Mouse (Mus musculus) midbrain, embryonic 11.5 days (tissue): ENCODE measurements around the gene E130311K13Rik. TPM values are rescaled to one million over a fixed set of nuclear protein-coding genes. Genes with fewer than 3 reads are reported as not detected.

ENCODE experiments used
- ATAC-seq: fragments of 200-750 bp; cut with Nextera tagmentation; 2 replicates; pipeline ENCODE4 v1.8.0; 2017; ENCODE audit warnings: moderate TSS enrichment, moderate library complexity; ENCODE audit not compliant: low FRiP score
- DNase-seq: peaks from one replicate; pipeline ENCODE4 v3.0.0; 2015; ENCODE audit warnings: low spot score; ENCODE audit errors: missing footprints
- H3K27ac ChIP-seq: fragments of 300-500 bp; sonication (generic); 2 replicates; pipeline ENCODE4 v1.5.1; 2014; ENCODE audit warnings: low read depth, low read length
- H3K27me3 ChIP-seq: fragments of 300-500 bp; sonication (generic); 2 replicates; pipeline ENCODE4 v1.6.1; 2014; ENCODE audit warnings: mild to moderate bottlenecking, low read length, moderate library complexity, mixed read lengths; ENCODE audit not compliant: control insufficient read depth, insufficient read depth
- H3K36me3 ChIP-seq: fragments of 300-500 bp; sonication (generic); 2 replicates; pipeline ENCODE4 v1.6.1; 2014; ENCODE audit warnings: mild to moderate bottlenecking, low read length, moderate library complexity, mixed read lengths; ENCODE audit not compliant: control insufficient read depth, insufficient read depth
- H3K4me1 ChIP-seq: fragments of 300-500 bp; sonication (generic); 2 replicates; pipeline ENCODE4 v1.6.1; 2014; ENCODE audit warnings: low read length; ENCODE audit not compliant: control insufficient read depth, insufficient read depth
- H3K4me2 ChIP-seq: fragments of 300-500 bp; sonication (generic); 2 replicates; pipeline ENCODE4 v1.6.1; 2014; ENCODE audit warnings: mild to moderate bottlenecking, moderate library complexity
- H3K4me3 ChIP-seq: fragments of 300-500 bp; sonication (generic); 2 replicates; pipeline ENCODE4 v1.5.1; 2014; ENCODE audit warnings: low read depth, low read length
- H3K9ac ChIP-seq: fragments of 300-500 bp; sonication (generic); 2 replicates; pipeline ENCODE4 v1.6.1; 2014; ENCODE audit warnings: low read length
- H3K9me3 ChIP-seq: fragments of 300-500 bp; sonication (generic); 2 replicates; pipeline ENCODE4 v1.6.1; 2016; ENCODE audit warnings: low read length; ENCODE audit not compliant: control insufficient read depth
- WGBS: fragments of 180-500 bp; shearing (Covaris S2); extraction: QIAGEN DNeasy Blood & Tissue Kit; methylation state at CpG from one replicate; pipeline ENCODE4 v1.1.7; 2014; 5-methylcytosine and 5-hydroxymethylcytosine counted together
- polyA plus RNA-seq: library from polyadenylated mRNA; unstranded; fragments of >200 nt; fragmentation: Nextera tagmentation; extraction: Ambion mirVana; gene quantifications from 2 replicates; pipeline ENCODE4 v1.2.1, GENCODE M21; 2014

Gene E130311K13Rik
- polyA plus RNA-seq, result 2.3 and 3.4 TPM in 2 replicates

- H3K27me3 ChIP-seq, result no peaks in the 10 kb centered on the region
- H3K4me1 ChIP-seq, result no peaks in the 10 kb centered on the region
- H3K9ac ChIP-seq, result peak within 1 kb of the TSS; percentile 90
- DNase-seq (peak; percentile 99), ATAC-seq (peak; percentile 98)
- H3K9me3 ChIP-seq, result no peaks in the 10 kb centered on the region
- H3K4me3 ChIP-seq, result peak within 1 kb of the TSS; percentile 56
- H3K4me2 ChIP-seq, result peak within 1 kb of the TSS; percentile 63
- H3K36me3 ChIP-seq, result no peaks in the 10 kb centered on the region
- peak within 1 kb of the TSS; percentile 71; the same call in 1 of the 2 replicates for H3K27ac ChIP-seq
- 4% methylated on average over 48 of the region's 48 CpGs for WGBS
Observed at GRCm38 (mm10) chr3:63928878-63929859, at the start of gene E130311K13Rik. E130311K13Rik (minus strand) TSS chr3:63929472.

GRCm38 (mm10) chr3:63977895-63978294 is 48.6 kb upstream of the E130311K13Rik start:
- H3K4me3 ChIP-seq, result no peak overlapping the region
- peaks cover 16% of the 10 kb centered on the region for H3K4me1 ChIP-seq
- H3K4me2 ChIP-seq, result no peak overlapping the region
- ATAC-seq, result no peak
- H3K36me3 ChIP-seq, result peaks cover 5% of the 10 kb centered on the region; the same call in 1 of the 2 replicates
- H3K27ac ChIP-seq, result no peak overlapping the region
- peak; percentile 51 for DNase-seq
- H3K9ac ChIP-seq, result no peak overlapping the region
- H3K27me3 ChIP-seq, result no peaks in the 10 kb centered on the region
- 83% methylated on average over 4 of the region's 4 CpGs for WGBS
- no peaks in the 10 kb centered on the region for H3K9me3 ChIP-seq

DNA sequence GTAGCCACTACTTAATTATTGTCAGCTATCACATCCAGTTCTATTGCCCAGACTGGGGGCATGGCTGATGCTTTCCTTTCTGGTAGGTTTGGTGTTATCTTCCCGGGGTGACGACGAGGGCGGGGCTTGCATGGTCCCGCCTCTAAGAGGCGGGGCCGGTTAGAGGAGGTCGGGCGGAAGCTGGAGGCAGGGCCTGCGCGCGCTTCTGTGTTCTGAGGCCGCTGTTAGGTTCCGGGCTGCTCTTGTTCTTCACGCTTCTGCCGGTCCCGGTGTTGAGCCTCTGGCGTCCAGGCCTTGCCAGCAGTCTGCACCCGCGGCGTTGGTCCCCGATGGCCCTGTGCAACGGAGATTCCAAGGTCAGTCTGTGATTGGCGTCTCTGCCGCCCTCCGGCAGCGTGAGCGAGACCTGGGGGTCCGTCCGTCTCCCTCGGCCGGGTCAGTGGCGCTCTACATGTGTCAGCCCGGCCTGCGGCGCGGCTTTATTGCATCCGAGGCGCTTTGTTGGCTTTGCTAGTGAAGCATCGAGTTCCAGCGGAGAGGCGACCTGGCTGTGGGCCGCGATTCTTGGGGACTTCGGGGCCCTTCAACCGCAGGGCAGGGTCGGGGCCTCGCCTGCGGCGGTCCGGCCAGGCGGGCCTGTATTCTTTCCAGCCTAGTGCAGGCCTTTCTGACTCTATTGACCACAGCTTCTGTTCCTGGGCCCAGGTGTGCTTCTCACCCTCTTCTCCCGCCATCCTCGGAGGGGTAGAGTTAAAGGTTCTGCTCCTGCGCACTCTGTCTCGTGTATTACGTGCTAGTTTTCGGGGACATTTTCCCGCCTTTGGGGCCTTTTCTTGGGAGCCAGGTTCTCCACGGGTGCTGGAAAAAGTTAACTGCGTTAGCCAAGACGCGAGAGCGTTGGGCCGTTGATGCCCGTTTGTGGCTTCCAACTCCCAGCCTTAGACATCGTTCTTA is 47.0 kb upstream of the E130311K13Rik start, which contains the start of gene Gmps:
Gene Gmps (plus strand): TSS at position 152 of the 954 bp plus-strand sequence.
- Histone ChIP-seq H3K36me3 (peaks cover 5% of the 10 kb centered on the region; the same call in 1 of the 2 replicates), H3K27ac (peak within 1 kb of the TSS; percentile 81), H3K4me3 (peak within 1 kb of the TSS; percentile 87), H3K9ac (peak within 1 kb of the TSS; percentile 96), H3K4me1 (peaks cover 16% of the 10 kb centered on the region), H3K4me2 (peak within 1 kb of the TSS; percentile 81), H3K27me3 (no peaks in the 10 kb centered on the region), H3K9me3 (no peaks in the 10 kb centered on the region)
- DNase-seq (peak; percentile 99), ATAC-seq (peak; percentile 99)
- under 1% methylated on average over 67 of the region's 67 CpGs for WGBS

DNA sequence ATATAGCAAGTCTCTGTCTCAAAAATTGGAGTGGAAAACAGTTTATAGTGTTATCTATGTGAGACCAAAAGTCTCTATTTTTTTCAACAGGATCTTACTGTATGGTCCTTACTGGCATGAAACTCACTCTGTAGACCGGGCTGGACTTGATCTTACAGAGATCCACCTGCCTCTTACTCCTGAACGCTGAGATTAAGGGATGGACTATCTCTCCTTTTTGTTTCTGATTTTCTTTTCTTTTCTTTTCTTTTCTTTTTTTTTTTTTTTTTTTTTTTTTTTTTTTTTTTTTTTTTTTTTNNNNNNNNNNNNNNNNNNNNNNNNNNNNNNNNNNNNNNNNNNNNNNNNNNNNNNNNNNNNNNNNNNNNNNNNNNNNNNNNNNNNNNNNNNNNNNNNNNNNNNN is 36.7 kb upstream of the E130311K13Rik start:
- Histone ChIP-seq H3K9ac (no peak overlapping the region), H3K36me3 (no peaks in the 10 kb centered on the region), H3K4me3 (no peak overlapping the region), H3K4me1 (peaks cover 13% of the 10 kb centered on the region), H3K27me3 (no peaks in the 10 kb centered on the region; the same call in 1 of the 2 replicates), H3K27ac (no peak overlapping the region), H3K4me2 (no peak overlapping the region), H3K9me3 (no peaks in the 10 kb centered on the region)
- DNase-seq (no peak), ATAC-seq (no peak)
- 67% methylated on average over 2 of the region's 2 CpGs for WGBS

- DNase-seq (no peak), ATAC-seq (no peak)
- Histone ChIP-seq H3K4me3 (peak overlapping the region; percentile 69; the same call in 1 of the 2 replicates), H3K4me1 (peaks cover 13% of the 10 kb centered on the region), H3K9ac (0 out of 2 replicates have a peak overlapping the region, but pooled peaks have one; percentile 25), H3K4me2 (peak overlapping the region; percentile 85; the same call in 1 of the 2 replicates), H3K9me3 (no peaks in the 10 kb centered on the region), H3K36me3 (no peaks in the 10 kb centered on the region), H3K27me3 (no peaks in the 10 kb centered on the region; the same call in 1 of the 2 replicates), H3K27ac (no peak overlapping the region)
- 77% methylated on average over 6 of the region's 6 CpGs for WGBS
Observed at GRCm38 (mm10) chr3:63964922-63965249, 35.6 kb upstream of the E130311K13Rik start.

DNA sequence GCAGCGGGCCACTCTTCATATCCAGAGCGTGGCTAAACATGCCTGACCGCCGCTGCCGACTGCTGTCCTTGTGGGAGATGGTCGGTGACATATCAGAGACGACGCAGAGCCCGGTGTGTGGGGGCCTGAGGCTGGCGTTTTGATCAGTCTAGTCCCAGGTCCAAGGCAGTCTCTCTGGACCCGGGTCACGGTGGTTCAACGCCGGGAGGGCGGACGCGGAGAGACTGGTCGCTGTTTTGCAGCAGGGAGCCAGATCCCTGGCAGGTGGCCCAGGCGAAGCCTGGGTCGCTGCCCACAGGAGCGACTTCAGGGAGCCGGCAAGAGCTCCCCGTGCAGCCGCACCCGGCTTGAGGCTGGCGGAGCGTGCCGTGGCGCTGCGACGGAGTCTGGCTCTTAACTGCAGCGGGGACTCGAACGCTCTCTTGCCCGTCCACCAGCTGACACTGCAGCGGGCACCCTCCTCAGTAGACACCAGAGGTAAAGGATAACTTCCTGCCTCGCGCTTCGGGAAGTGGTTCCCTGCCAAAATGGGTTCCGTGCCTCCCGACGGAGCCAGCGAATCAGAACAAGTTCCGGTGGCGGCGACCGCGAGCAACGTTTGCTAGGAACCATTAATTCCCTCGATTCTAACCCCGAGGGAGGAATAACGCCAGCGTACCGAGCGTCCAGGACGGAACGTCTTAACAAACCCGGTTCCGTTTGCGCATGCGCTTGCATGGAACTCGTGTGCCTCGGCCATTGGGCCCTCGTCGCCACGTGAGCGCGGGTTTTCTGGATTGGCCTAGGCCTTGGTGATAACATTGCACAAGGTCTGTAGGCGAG is 35.0 kb upstream of the E130311K13Rik start, which contains the start of gene Slc33a1:
Gene Slc33a1 (minus strand): TSS at position 669 of the 822 bp plus-strand sequence.
- Histone ChIP-seq H3K4me3 (peak within 1 kb of the TSS; percentile 69), H3K27ac (peak within 1 kb of the TSS; percentile 47; the same call in 1 of the 2 replicates), H3K27me3 (no peaks in the 10 kb centered on the region; the same call in 1 of the 2 replicates), H3K36me3 (no peaks in the 10 kb centered on the region), H3K9ac (peak within 1 kb of the TSS; percentile 79), H3K4me2 (peak within 1 kb of the TSS; percentile 85), H3K9me3 (no peaks in the 10 kb centered on the region), H3K4me1 (peaks cover 13% of the 10 kb centered on the region)
- ATAC-seq (peak; percentile 96), DNase-seq (peak; percentile 100)
- under 1% methylated on average over 69 of the region's 69 CpGs for WGBS

DNA sequence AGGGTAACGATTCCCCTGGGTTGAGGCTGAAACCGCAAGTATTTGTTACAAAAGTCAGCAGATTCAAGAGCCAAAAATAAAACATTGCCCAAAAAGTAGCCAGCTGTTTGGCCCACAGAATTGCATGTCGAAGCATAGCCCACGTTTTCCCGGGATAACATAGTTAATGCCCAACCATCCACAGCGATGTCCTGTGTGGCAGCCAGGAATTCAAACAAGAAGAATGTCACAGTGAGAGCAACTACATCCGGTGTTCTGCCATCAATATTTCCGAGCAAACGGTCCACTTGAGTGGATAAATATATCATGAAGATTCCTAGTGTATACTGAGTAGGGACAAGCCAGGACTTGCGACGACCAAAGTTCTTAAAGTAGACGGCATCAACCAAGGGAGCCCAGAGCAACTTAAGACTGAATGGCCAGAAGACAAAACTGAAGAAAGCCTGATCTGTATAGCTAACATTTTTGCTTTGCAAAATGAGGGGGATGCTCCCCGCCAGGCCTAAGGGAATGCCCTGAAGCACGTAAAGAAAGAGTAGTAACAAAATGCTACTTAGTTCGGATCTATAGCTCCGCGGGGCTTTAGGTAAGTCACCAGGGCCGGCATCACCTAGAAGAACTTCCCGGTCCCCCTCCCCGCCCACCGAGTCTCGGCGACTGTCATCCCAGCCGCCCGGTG is 34.3 kb upstream of the E130311K13Rik start:
- no peaks in the 10 kb centered on the region for H3K9me3 ChIP-seq
- peak overlapping the region; percentile 79 for H3K9ac ChIP-seq
- DNase-seq, result peak; percentile 88
- 11% methylated on average over 25 of the region's 25 CpGs for WGBS
- peak overlapping the region; percentile 69 for H3K4me3 ChIP-seq
- H3K4me1 ChIP-seq, result peaks cover 13% of the 10 kb centered on the region
- no peaks in the 10 kb centered on the region; the same call in 1 of the 2 replicates for H3K27me3 ChIP-seq
- ATAC-seq, result peak; percentile 0; the same call in 1 of the 2 replicates
- H3K36me3 ChIP-seq, result no peaks in the 10 kb centered on the region
- H3K27ac ChIP-seq, result no peak overlapping the region
- peak overlapping the region; percentile 85 for H3K4me2 ChIP-seq
